Mouse (Mus musculus) forebrain, postnatal 0 days (tissue): ENCODE data around the gene Zfp882. TPM values are rescaled to one million over a fixed set of nuclear protein-coding genes. Genes with fewer than 3 reads are reported as not detected.
A peak's percentile ranks its signal among the peaks of the same experiment; 100 is the strongest.
"Not testable (repeated sequence)": the region's sequence is repeated elsewhere in the genome, so short reads cannot be mapped to it uniquely, and the experiment has no call there.

Source experiments
- ATAC-seq: fragments of 200-750 bp; cut with Nextera tagmentation; 2 replicates; pipeline ENCODE4 v1.8.0; 2017; ENCODE audit warnings: mild to moderate bottlenecking, moderate library complexity
- DNase-seq: peaks from one replicate; pipeline ENCODE4 v3.0.0-alpha.2; 2015
- H3K27ac ChIP-seq: fragments of 300-500 bp; sonication (generic); 2 replicates; pipeline ENCODE4 v1.5.1; 2014; ENCODE audit warnings: low read depth, mild to moderate bottlenecking, antibody characterized with exemption, low read length, moderate library complexity, mixed read lengths
- H3K27me3 ChIP-seq: fragments of 300-500 bp; sonication (generic); 2 replicates; pipeline ENCODE4 v1.6.1; 2014; ENCODE audit warnings: mild to moderate bottlenecking, low read length, mixed read lengths; ENCODE audit not compliant: insufficient read depth
- H3K36me3 ChIP-seq: fragments of 300-500 bp; sonication (generic); 2 replicates; pipeline ENCODE4 v1.6.1; 2014; ENCODE audit warnings: mild to moderate bottlenecking, moderate library complexity; ENCODE audit not compliant: insufficient read depth
- H3K4me1 ChIP-seq: fragments of 300-500 bp; sonication (generic); 2 replicates; pipeline ENCODE4 v1.6.1; 2014; ENCODE audit warnings: antibody characterized with exemption; ENCODE audit not compliant: insufficient read depth
- H3K4me2 ChIP-seq: fragments of 300-500 bp; sonication (generic); 2 replicates; pipeline ENCODE4 v1.6.1; 2014; ENCODE audit warnings: low read depth, mild to moderate bottlenecking, moderate library complexity
- H3K4me3 ChIP-seq: fragments of 300-500 bp; sonication (generic); 2 replicates; pipeline ENCODE4 v1.5.1; 2014; ENCODE audit warnings: low read depth, low read length, mixed read lengths
- H3K9ac ChIP-seq: fragments of 300-500 bp; sonication (generic); 2 replicates; pipeline ENCODE4 v1.6.1; 2014; ENCODE audit warnings: mild to moderate bottlenecking
- H3K9me3 ChIP-seq: fragments of 300-500 bp; sonication (generic); 2 replicates; pipeline ENCODE4 v1.6.1; 2016; ENCODE audit warnings: low read length
- CTCF ChIP-seq: sonication (generic); IDR thresholded peaks from 2 replicates; pipeline ENCODE4 v1.5.1; 2016; ENCODE audit warnings: antibody characterized with exemption, control low read depth, low read depth
- WGBS: fragments of 180-500 bp; shearing (Covaris S2); extraction: QIAGEN DNeasy Blood & Tissue Kit; methylation state at CpG from one replicate; pipeline ENCODE4 v1.1.7; 2014; 5-methylcytosine and 5-hydroxymethylcytosine counted together
- polyA plus RNA-seq: library from polyadenylated mRNA; unstranded; fragments of >200 nt; fragmentation: Nextera tagmentation; extraction: Ambion mirVana; gene quantifications from 2 replicates; pipeline ENCODE4 v1.2.1, GENCODE M21; 2015
- total RNA-seq: library from RNA; depleted of rRNA; stranded (reverse); fragments of >200 nt; gene quantifications from 2 replicates; pipeline ENCODE4 v1.2.3, GENCODE M21; 2014; rRNA removed

Zfp882 gene
- 18.5 and 21.1 TPM in 2 replicates for total RNA-seq
- 4.4 and 7.8 TPM in 2 replicates for polyA plus RNA-seq

DNA sequence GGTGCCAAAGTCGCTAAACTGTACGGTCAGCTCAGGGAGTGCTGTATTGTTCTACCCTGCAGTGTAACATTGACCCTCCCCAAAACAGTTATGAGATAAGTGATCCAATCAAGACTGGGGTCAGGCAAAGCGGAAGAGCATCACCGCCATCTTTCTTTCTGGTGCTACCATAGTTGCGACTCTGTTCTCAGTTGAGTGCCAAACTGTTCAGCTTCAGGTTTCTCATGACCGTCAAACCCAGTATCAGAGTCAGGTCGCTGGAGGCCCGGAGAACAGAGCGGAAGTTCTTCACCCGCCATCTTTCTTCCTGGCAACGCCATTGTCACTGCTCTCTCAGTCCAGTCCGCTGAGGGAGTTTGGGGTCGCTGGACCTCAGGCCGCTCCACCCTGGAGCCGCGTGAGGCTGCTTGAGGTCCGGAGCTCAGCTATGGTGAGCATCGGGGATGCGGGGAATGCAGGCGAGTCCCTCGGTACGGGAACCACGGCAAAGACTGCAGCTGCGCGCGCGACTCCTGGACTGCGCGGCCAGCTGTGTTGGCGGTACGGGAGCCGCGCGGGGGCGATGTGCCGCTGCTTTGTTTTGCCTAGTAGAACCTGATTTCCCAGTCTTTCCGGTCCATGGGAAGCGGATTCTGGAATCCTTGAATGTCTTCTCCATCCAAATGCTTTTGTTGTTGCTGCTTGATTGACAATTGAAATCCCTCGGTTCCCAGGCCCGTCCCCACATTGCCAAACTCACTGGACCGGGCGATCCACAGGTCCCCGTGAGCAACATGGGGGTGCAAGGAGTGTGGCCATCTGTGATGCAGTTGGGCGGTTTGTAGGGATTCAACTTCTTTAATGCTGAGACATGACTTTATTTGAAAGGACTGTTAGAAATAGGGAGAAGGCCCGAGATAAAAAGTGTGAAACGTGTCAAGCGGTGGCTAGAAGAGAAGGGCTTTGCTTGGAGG lies at the start of gene Zfp882, which contains the start of gene Zfp617:
TSS of gene Zfp882 (plus strand) at position 300 of the 953 bp plus-strand sequence.
TSS of gene Zfp617 (plus strand) at position 327 of the 953 bp plus-strand sequence.
- H3K4me1 ChIP-seq, result no peaks in the 10 kb centered on the region
- peak within 1 kb of the TSS; percentile 98 for H3K27ac ChIP-seq
- no peaks in the 10 kb centered on the region for H3K27me3 ChIP-seq
- peak within 1 kb of the TSS; percentile 60 for H3K4me2 ChIP-seq
- WGBS, result 3% methylated on average over 47 of the region's 47 CpGs
- no peaks in the 10 kb centered on the region for H3K9me3 ChIP-seq
- peak within 1 kb of the TSS; percentile 72 for H3K4me3 ChIP-seq
- peak within 1 kb of the TSS; percentile 95 for H3K9ac ChIP-seq
- DNase-seq (peak; percentile 94), ATAC-seq (peak; percentile 97)
- H3K36me3 ChIP-seq, result peaks cover 3% of the 10 kb centered on the region; the same call in 1 of the 2 replicates
- TF ChIP-seq CTCF, result peak; percentile 74

DNA sequence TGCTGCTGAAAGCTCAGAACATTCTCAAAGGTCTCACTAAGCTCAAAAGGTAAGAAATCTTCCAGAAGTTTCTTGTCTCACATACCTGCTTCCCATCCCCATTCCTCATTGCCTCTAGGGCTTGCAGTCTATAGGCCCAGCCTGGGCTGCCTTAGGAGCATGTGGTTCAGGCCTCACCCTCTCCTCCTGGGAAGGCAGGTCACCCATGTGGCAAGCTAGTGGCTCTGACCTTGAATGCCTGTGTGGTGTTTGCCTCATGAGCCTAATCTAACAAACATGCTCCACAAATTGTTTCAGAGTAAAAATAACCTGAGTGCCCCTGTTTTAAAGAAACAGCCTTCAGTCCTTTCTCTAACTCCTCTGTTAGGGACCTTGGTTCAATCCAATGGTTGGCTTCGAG lies 46.9 kb upstream of the Zfp882 start:
- H3K9me3 ChIP-seq, ATAC-seq, H3K4me1 ChIP-seq, H3K4me3 ChIP-seq, H3K36me3 ChIP-seq, DNase-seq, H3K27me3 ChIP-seq, H3K9ac ChIP-seq, H3K27ac ChIP-seq, H3K4me2 ChIP-seq: not testable (repeated sequence)
- 83% methylated on average over 1 of the region's 1 CpGs for WGBS

DNA sequence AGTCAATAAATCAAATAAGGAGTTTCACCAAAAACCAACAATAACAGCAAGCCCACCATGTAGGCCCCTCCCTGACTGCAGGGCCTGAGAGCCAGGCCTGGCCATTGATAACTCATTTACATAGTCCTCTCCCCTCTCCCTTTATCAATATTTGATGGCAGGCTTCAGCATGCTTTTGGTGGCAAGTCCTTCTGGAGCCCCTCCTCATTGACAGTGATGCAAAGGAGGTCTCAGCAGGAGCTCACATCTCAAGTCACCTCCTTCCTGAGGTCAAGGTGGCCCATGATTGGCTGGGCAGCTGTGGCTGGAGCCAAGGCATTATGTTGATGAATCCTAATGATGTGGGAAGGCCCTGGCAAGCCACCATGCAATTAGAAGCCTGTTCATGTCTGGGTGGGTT lies 46.4 kb upstream of the Zfp882 start:
- H3K36me3 ChIP-seq, H3K4me3 ChIP-seq, H3K9me3 ChIP-seq, ATAC-seq, H3K27me3 ChIP-seq, H3K4me1 ChIP-seq, H3K9ac ChIP-seq, H3K27ac ChIP-seq, H3K4me2 ChIP-seq, DNase-seq: not testable (repeated sequence)

DNA sequence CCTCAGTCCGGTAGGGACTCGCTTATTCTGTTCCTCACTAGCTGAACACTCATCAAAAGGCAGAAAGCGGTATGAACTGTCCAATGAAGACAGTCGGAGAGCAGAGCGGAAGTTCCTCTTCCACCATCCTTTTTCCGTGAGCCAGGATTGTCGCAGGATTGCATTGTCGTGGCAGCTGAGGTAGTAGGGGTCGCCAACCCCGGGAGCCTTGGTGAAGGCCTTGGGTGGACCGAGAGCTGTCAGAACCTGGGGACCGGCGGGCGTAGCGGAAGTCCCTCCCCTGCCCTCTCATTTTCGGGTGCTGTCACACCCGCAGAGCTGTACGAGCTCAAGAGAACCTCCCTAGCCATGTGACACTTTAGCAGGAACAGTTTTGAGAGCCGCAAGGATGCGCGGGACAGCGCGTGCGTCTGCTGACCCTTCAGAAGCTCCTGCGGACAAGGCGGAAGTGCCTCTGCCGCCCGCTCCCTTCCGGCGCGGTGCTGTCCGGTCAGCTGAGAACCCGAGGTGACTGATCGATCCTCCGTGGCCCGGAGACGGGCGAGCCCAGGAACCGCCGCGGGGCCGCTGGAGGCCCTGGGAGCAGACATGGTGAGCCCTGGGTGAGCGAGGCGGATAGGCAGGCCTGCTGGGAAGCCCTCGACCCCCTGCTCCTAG lies 26.7 kb upstream of the Zfp882 start, which contains the start of gene Zfp709:
TSS of gene Zfp709 (plus strand) at position 402 of the 657 bp plus-strand sequence.
- 6% methylated on average over 45 of the region's 45 CpGs for WGBS
- Histone ChIP-seq H3K9me3 (peaks cover 13% of the 10 kb centered on the region; the same call in 1 of the 2 replicates), H3K4me3 (peak within 1 kb of the TSS; percentile 61), H3K27me3 (no peaks in the 10 kb centered on the region), H3K36me3 (peaks cover 7% of the 10 kb centered on the region; the same call in 1 of the 2 replicates), H3K27ac (peak within 1 kb of the TSS; percentile 89), H3K4me1 (peaks cover 5% of the 10 kb centered on the region; the same call in 1 of the 2 replicates), H3K9ac (peak within 1 kb of the TSS; percentile 86), H3K4me2 (peak within 1 kb of the TSS; percentile 95)
- DNase-seq, result peak; percentile 78
- ATAC-seq, result peak; percentile 96
- TF ChIP-seq CTCF, result no peak

DNA sequence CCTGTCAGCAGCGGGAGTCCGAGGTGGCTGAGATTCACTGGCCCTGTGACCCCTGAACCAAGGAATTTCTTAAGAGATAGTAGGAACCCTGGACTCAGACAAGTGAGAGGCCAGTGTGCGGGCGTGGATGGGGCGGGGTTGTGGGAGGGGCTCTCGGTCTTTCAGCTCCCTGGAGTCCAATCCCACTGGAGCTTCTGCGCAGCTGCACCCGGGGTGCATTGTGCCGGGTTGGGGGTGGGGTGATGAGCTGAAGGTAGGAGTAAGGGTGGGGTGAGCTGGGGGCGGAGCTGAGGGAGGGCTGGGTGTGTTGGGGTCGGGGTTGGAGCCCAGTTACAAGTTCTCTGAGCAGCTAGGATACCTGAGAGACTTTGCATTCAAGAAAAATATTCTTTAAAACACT lies 7.7 kb upstream of the Zfp882 start:
- H3K9me3 ChIP-seq, DNase-seq, H3K4me3 ChIP-seq, ATAC-seq, H3K4me2 ChIP-seq, H3K4me1 ChIP-seq, H3K27ac ChIP-seq, H3K36me3 ChIP-seq, H3K9ac ChIP-seq, H3K27me3 ChIP-seq: not testable (repeated sequence)
- WGBS, result 48% methylated on average over 11 of the region's 11 CpGs

DNA sequence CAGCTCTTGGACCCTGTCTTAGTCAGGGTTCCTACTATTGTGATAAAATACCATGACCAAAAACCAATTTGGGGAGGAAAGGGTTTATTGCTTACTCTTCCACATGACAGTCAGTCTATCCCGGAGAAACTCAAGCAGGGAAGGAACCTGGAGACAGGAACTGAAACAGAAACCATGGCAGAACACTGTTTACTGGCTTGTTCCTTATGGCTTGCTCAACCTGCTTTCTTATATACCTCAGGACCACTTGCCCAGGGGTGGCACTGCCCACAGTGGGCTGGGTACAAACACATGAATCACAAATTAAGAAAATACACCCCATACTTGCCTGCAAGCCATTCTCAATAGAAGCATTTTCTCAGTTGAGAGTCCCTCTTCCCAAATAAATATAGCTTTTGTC lies 5.3 kb upstream of the Zfp882 start:
- H3K27me3 ChIP-seq, H3K4me3 ChIP-seq, H3K4me2 ChIP-seq, H3K36me3 ChIP-seq, ATAC-seq, DNase-seq, H3K27ac ChIP-seq, H3K9ac ChIP-seq, H3K4me1 ChIP-seq, H3K9me3 ChIP-seq: not testable (repeated sequence)
- WGBS, result 77% methylated on average over 1 of the region's 1 CpGs

DNA sequence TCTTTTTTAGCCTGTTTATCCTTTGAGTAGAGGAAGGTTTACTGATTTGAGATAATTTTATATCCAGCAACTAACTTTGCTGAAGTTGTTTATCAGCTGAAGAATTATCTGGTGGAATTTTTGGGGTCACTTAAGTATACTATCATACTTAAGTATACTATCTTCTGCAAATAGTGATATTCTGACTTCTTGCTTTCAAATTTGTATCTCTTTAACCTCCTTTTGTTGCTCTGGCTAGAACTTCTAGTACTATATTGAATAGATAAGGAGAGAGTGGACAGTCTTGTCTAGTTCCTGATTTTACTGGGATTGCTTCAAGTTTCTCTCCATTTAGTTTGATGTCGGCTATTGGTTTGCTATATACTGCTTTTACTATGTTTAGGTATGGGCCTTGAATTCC lies 1.6 kb upstream of the Zfp882 start:
- Histone ChIP-seq H3K4me2 (no peak overlapping the region), H3K27ac (no peak overlapping the region), H3K27me3 (no peaks in the 10 kb centered on the region), H3K9ac (no peak overlapping the region), H3K36me3 (no peaks in the 10 kb centered on the region), H3K4me1 (no peaks in the 10 kb centered on the region), H3K9me3 (no peaks in the 10 kb centered on the region), H3K4me3 (no peak overlapping the region)
- no peak for DNase-seq
- no peak for ATAC-seq
- 100% methylated on average over 1 of the region's 1 CpGs for WGBS
- no peak for TF ChIP-seq CTCF
